Mouse (Mus musculus): ENCODE data around the gene BC048507. TPM values are rescaled to one million over a fixed set of nuclear protein-coding genes. Genes with fewer than 3 reads are reported as not detected.

BC048507 gene
- total RNA-seq, 2 experiments from 2014 or later = not detected

Other genes with a start within 250 kb of the BC048507 start
- not detected in 2 replicates for gene Gm49345, start 225.6 kb upstream of the BC048507 start, total RNA-seq (2015; ENCODE audit: low replicate concordance)
- 0.13 TPM in 1 of 2 replicates, not detected in the other for gene Gm49345, start 225.6 kb upstream of the BC048507 start, total RNA-seq (2017; ENCODE audit: low replicate concordance)
- gene Zfp729a, start 225.5 kb upstream of the BC048507 start, total RNA-seq (2015; ENCODE audit: low replicate concordance) = 1.3 and 4.3 TPM in 2 replicates
- 1.2 and 6.0 TPM in 2 replicates for gene Zfp729a, start 225.5 kb upstream of the BC048507 start, total RNA-seq (2017; ENCODE audit: low replicate concordance)
- 1.3 and 7.2 TPM in 2 replicates for gene Zfp738, start 176.3 kb upstream of the BC048507 start, total RNA-seq (2015; ENCODE audit: low replicate concordance)
- 1.1 and 1.4 TPM in 2 replicates for gene Zfp738, start 176.3 kb upstream of the BC048507 start, total RNA-seq (2017; ENCODE audit: low replicate concordance)
- gene Zfp65, start 134.2 kb upstream of the BC048507 start, total RNA-seq (2015; ENCODE audit: low replicate concordance) = 0.42 and 4.7 TPM in 2 replicates
- gene Zfp65, start 134.2 kb upstream of the BC048507 start, total RNA-seq (2017; ENCODE audit: low replicate concordance) = 0.39 and 1.6 TPM in 2 replicates
- 4.2 and 4.3 TPM in 2 replicates for gene Zfp85, start 108.1 kb upstream of the BC048507 start, total RNA-seq (2015; ENCODE audit: low replicate concordance)
- 0.23 TPM in 1 of 2 replicates, not detected in the other for gene Zfp85, start 108.1 kb upstream of the BC048507 start, total RNA-seq (2017; ENCODE audit: low replicate concordance)
- gene Zfp493, start 83.6 kb upstream of the BC048507 start, total RNA-seq (2015; ENCODE audit: low replicate concordance) = not detected in 2 replicates
- gene Zfp493, start 83.6 kb upstream of the BC048507 start, total RNA-seq (2017; ENCODE audit: low replicate concordance) = 0.39 and 0.76 TPM in 2 replicates
- gene Zfp273, start 49.6 kb upstream of the BC048507 start, total RNA-seq (2015; ENCODE audit: low replicate concordance) = 1.8 and 11.3 TPM in 2 replicates
- gene Zfp273, start 49.6 kb upstream of the BC048507 start, total RNA-seq (2017; ENCODE audit: low replicate concordance) = 2.2 TPM in 1 of 2 replicates, not detected in the other
- gene Gm10037, start 32.2 kb upstream of the BC048507 start, total RNA-seq (2015; ENCODE audit: low replicate concordance) = not detected in 2 replicates
- gene Gm10037, start 32.2 kb upstream of the BC048507 start, total RNA-seq (2017; ENCODE audit: low replicate concordance) = not detected in 2 replicates

Measured in erythroid progenitor cell, adult 5-6 weeks (primary cell).